Mouse (Mus musculus) spleen, adult 12 weeks (tissue): Measurements from ENCODE around the gene Acy3.
"Not testable (repeated sequence)": the region's sequence is repeated elsewhere in the genome, so short reads cannot be mapped to it uniquely, and the experiment has no call there.

Experiments
- DNase-seq: peaks from one replicate; pipeline ENCODE4 v3.0.0; 2022; ENCODE audit warnings: low spot score

The Acy3 gene

DNA sequence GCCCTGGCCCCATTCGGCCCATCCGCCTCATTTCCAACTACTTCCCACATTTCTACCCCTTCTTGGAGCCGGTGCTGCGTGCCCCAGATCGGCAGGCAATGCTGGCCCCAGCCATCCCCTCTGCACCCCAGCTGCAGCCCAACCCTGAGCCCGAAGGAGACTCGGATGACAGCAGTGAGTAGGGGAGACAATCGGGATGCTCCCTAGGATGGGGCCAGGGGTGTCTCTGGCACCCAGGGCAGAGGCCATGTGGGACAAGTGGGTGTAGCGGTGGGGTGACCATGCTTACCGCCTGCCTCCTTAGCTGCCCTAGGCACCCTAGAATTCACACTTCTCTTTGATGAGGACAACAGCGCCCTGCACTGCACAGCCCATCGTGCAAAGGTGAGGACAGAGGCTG lies 17.3 kb downstream of the Acy3 start:
- DNase-seq = no peak

DNA sequence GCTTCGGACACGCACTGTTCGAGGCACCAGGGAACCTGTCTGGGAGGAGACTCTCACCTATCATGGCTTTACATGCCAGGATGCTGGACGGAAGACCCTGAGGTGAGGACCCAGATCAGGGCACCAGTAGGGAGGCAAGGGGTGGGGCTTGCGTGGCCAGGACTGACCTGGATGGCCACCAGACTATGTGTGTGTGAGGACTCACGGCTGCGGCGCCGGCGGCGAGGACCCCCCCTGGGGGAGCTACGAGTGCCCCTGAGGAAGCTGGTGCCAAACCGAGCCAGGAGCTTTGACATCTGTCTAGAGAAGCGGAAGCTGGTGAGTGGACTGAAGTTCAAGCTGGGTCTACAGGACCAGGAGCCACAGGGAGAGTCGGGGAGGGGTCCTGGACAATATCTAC lies 18.0 kb downstream of the Acy3 start:
- no peak for DNase-seq

GRCm38 (mm10) chr19:4005091-4005490 lies 18.7 kb downstream of the Acy3 start:
- DNase-seq = no peak

DNA sequence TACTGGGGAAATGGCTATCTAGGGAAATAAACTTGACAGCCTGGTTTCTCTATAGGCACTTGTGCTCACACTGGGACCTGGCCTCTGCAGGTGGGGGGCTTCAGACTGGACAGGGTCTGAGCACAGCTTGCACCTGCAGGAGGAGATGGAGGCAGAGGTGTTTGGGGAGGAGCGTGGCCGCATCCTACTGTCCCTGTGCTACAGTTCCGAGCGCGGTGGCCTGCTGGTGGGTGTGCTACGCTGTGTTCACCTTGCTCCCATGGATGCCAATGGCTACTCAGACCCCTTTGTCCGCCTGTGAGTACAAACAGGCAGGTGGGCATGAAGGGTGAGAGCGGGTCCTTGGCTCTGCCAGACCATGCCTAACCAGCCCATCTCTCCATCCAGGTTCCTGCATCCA lies 19.6 kb downstream of the Acy3 start:
- DNase-seq = no peak

- DNase-seq = no peak
Measured at GRCm38 (mm10) chr19:4011086-4011485, 24.7 kb downstream of the Acy3 start.

GRCm38 (mm10) chr19:4012432-4013022 lies 26.2 kb downstream of the Acy3 start, which contains the start of gene Ndufv1:
Gene Ndufv1, minus strand, starts transcription at chr19:4012806.
- DNase-seq = peak; percentile 91

GRCm38 (mm10) chr19:4013066-4013465 lies 26.7 kb downstream of the Acy3 start:
- no peak for DNase-seq

DNA sequence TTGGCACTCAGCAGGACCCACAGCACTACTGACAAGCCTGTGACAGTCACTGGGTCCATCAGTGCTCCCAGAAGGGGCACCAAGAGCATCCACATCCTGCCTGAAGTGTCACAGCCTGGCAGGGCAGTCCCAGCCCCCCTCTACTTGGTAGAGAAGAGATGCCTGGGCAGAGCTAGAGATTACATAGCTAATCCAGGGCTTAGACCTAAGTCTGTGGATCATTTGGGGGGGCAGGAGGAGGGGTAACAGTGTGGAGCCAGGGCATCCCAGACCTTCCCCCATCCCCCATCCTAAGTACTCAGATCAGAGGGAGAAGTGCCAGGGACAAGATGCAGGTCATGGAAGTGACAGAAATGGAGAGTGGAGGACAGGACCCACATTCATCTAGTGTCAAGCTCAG lies 28.4 kb downstream of the Acy3 start:
- no peak for DNase-seq

DNA sequence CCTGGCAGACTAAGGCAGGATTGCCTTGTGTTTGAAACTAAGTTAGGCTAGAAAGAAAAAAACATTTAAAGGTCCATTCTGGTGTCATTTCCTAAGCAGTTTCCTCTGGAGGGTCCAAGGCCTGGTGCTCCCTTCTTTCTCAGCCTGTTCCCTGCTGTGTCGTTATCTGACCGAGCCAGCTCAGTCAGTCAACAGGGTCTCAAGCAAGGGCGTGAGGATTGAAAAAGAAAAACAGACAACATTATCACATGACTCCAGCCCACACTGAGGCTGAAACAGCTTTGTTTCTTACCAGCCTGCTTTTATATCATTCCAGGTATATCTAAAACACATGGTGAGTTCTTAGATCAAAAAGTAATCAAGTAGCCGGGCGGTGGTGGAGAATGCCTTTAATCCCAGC lies 29.3 kb downstream of the Acy3 start:
- no peak for DNase-seq

DNA sequence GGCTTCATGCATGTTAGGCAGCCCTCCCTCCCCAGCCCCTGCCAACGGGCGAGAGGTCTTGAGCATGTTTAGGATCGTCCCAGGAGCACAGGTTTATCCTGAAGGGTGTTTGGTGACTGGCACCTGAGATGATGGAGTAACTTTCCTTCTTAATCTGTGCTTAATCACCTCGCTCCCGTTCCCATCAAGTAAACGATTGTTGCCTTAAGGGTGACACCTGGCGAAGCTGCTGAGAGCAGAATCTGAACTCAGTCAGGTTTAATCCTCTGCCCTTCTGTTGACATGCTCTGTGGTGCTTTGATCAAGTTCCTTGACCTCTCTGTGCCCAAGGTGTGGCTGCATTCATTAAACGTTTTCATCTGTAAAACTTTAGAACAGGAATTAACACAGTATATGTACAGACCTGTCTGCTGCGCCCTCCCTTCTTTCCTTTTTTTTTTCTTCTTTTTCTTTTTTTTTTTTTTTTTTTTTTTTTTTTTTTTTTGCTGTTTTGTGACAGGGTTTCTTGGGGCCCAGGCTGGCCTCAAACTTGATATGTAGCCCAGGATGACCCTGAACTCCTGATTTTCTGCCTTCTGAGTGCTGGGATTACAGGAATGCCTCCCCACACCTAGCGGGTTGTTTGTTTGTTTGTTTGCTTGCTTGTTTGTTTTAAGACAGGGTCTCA lies 31.7 kb downstream of the Acy3 start:
- no peak for DNase-seq

DNA sequence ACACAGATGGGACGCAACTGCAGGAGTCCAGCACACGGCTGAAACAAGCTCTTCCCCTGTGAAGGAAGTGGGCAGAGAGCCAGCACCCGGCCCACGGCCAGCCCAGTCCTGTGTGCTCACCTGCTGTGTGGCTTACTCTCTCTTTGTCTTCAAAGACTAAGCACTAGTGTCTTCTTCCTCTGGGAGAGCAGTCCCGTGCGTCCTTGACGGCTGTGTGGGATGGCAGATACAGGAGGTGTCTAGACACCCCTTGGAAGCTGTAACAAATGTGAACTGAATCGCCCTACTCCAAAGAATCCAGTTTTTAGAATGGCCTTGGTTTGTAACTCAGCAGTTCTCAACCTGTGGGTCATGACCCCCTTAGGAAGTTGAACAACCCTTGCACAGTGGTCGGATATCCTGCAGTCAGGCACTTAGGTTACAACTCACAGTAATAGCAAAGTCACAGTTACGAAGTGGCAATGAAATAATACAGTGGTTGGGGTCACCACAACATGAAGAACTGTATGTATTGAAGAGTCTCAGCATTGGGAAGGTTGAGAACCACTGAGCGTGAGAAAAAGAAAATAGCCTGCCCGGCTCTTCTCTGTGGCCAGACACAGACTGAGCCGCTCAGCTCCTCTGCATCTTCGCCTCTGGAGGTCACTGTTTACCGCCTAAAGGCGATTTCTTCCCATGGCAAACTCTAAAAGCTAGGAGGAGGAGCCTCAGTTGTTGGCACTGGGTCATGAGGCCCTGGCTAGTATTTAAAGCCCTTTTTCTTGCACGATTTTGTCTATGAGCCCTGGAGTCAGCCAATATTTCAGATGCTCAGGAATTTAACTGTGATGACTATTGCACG lies 32.6 kb downstream of the Acy3 start:
- peak; percentile 64 for DNase-seq

DNA sequence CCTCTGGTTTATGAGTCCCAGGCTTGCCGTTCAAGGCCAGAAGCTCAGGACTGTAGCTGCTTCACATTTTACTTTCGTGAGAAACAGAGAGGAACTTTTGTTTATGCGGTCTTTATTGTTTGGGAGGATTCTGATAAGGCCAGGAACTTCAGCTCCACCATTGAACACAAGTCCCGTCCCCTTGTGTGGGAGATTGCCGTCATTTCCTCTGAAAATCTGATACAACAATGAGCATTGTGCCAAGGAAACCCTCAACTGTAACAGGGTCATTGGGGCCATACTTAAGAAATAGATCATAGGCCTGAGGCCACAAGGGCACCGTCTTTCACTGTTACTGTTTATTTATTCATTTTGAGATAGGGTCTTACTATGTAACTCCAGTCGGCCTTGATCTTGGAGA lies 36.8 kb downstream of the Acy3 start:
- DNase-seq = no peak

DNA sequence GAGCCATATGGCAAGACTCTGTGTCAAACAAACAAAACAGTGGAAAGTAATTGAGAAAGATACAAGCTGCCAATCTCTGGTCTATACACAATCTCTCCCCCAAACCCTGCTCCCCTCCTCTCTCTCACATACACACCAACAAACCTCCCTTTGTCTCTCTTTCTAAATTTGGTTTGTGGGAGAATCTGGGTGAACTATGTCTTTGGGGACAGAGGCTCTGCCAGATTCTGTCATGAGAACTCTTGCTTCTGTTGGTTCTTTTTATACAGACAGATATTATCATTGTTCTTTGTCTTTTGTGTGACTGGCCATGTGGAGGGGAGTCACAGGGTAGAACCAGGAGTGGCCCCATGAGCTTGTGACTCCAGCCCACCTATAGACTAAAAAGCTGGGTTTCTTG lies 41.2 kb downstream of the Acy3 start:
- no peak for DNase-seq

- no peak for DNase-seq
Measured at GRCm38 (mm10) chr19:4032668-4033067, 46.3 kb downstream of the Acy3 start.

GRCm38 (mm10) chr19:4033298-4033697 lies 46.9 kb downstream of the Acy3 start:
- no peak for DNase-seq

DNA sequence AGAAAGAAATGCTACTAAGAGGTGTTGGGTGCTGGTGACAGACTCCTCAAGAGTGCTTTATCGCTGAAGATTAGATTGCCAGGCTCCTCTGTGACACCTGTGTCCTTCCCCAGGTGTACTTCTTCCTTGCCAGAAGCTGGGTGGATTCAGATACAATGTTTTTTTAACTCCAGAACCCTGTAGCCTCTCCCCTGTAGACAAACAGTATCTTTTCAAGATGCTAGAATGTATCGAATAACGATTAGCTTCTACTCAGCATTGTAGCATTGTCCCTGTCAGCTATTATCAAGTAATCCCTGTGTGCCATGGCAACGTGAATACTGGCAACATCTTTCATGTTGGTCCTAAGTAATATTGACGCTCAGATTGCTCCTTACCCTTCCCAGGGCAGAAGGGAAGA lies 47.4 kb downstream of the Acy3 start:
- no peak for DNase-seq

GRCm38 (mm10) chr19:4036327-4037045 lies 50.1 kb downstream of the Acy3 start:
- DNase-seq = no peak

GRCm38 (mm10) chr19:4037154-4037787 lies 50.9 kb downstream of the Acy3 start:
- not testable (repeated sequence) for DNase-seq

- DNase-seq = peak; percentile 69
Measured at GRCm38 (mm10) chr19:4037788-4038232, 51.4 kb downstream of the Acy3 start, which contains the start of gene Gstp1. Gene Gstp1, minus strand, starts transcription at chr19:4037985.
